ENCODE assay signal across 14 mouse cellular contexts in the genomic region with DNA sequence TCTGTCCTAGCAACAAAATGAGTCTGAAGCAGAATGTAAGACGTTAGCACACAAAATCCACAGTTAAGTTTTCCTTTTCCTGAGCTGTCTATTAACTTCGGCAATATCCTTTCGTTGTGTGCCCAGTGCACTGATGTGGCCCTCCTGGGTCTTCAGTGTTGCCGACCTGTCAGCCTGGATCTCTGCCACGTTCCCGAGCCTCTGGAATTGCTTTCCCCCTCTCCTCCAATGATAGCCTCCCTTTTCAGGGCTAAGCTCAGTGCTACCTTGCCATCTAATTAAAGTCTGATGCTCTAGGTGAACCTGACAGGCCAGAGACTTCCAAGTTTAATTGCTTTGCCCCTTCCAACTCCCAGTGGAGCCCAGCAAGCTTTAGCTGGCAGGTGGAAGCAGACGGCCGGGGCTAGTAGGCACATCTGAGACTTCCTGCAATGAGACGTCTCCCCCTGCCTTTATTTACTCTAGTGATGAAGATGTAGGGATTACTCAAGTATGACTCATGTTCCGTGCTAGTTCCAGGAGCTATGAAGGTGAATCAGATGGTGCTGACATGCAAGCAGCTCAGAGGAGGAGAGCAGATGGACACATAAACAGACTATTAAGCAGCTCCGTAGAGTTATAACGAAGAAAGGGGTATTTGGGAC.
DNase-seq lines count a peak whose midpoint lies in the region; ATAC-seq and TF ChIP-seq lines count a peak whose summit lies in the region.
"Had no signal": no experiment of that assay in that cellular context is flagged by ENCODE, and none has a peak within 500 bp of the region (broad histone marks: within the 10 kb centered on the region; RNA-seq: fewer than 3 reads in every experiment).

No protein-coding gene starts in this region.

- no peaks in the 10 kb centered on the region for H3K27me3 ChIP-seq in hindbrain, embryonic 16.5 days (replicated peaks; ENCODE audit: control insufficient read depth, insufficient read depth, low read length)
- H3K27me3 ChIP-seq in hindbrain, embryonic 10.5 days (ENCODE audit: insufficient read depth, poor library complexity, severe bottlenecking), result no peaks in the 10 kb centered on the region
- H3K27me3 ChIP-seq: forebrain, embryonic 13.5 days; liver, embryonic 15.5 days had no signal

- no peak overlapping the region for H3K27ac ChIP-seq in hindbrain, embryonic 16.5 days (ENCODE audit: low read depth, low read length)
- H3K27ac ChIP-seq in hindbrain, embryonic 10.5 days, result no peak overlapping the region
- peak overlapping the region; percentile 62; the same call in 1 of the 2 replicates for H3K27ac ChIP-seq in cortical plate, adult 2 months (ENCODE audit: insufficient read depth, low read length)
- H3K27ac ChIP-seq: forebrain, embryonic 13.5 days; kidney, postnatal 0 days; liver, embryonic 15.5 days had no signal

- no peak for TF ChIP-seq POLR2A in cortical plate, adult 2 months (IDR thresholded peaks at IDR 0.05; ENCODE audit: extremely low read depth, insufficient read depth, low read length)

- TF ChIP-seq CTCF in cortical plate, adult 2 months (IDR thresholded peaks at IDR 0.05; ENCODE audit: extremely low read depth, insufficient read depth, low read length), result no peak

- H3K4me1 ChIP-seq in hindbrain, embryonic 16.5 days (ENCODE audit: control insufficient read depth, insufficient read depth, low read depth, low read length), result peaks cover 8% of the 10 kb centered on the region
- peaks cover 17% of the 10 kb centered on the region for H3K4me1 ChIP-seq in hindbrain, embryonic 10.5 days (replicated peaks)
- H3K4me1 ChIP-seq in cortical plate, adult 2 months (ENCODE audit: control insufficient read depth, insufficient read depth, low read length), result peaks cover 3% of the 10 kb centered on the region; the same call in 1 of the 2 replicates

- no peak overlapping the region for H3K4me2 ChIP-seq in hindbrain, embryonic 16.5 days (ENCODE audit: low read length)
- H3K4me2 ChIP-seq: forebrain, embryonic 13.5 days; liver, embryonic 15.5 days had no signal

- ATAC-seq in cerebellum, adult (ENCODE audit: insufficient number of reproducible peaks, low FRiP score, low TSS enrichment), result 0 out of 2 replicates have a peak, but pooled peaks have one; percentile 11
- ATAC-seq in hindbrain, embryonic 16.5 days, result peak; percentile 18; the same call in 1 of the 2 replicates
- no peak for ATAC-seq in CD4-positive, CD25-positive, alpha-beta regulatory T cell, adult 4 months
- ATAC-seq: forebrain, embryonic 13.5 days had no signal

- H3K9ac ChIP-seq in hindbrain, embryonic 16.5 days (ENCODE audit: low read depth, low read length), result no peak overlapping the region
- H3K9ac ChIP-seq: forebrain, embryonic 13.5 days; liver, embryonic 15.5 days had no signal

- no peak for DNase-seq in cerebellum, adult 11-12 months
- DNase-seq in hindbrain, embryonic 10.5 days (ENCODE audit: low spot score), result no peak
- DNase-seq in 416B (ENCODE audit: low read depth), result peak; percentile 57
- no peak for DNase-seq in ovary, postnatal 36 days (ENCODE audit: low spot score)
- DNase-seq: adrenal gland, postnatal 25 days; right cerebral cortex, postnatal 25 days; thymus, adult 18-20 months had no signal

- no peaks in the 10 kb centered on the region for H3K36me3 ChIP-seq in hindbrain, embryonic 16.5 days (ENCODE audit: control insufficient read depth, insufficient read depth, low read length)
- no peaks in the 10 kb centered on the region for H3K36me3 ChIP-seq in hindbrain, embryonic 10.5 days
- H3K36me3 ChIP-seq: liver, embryonic 15.5 days had no signal

- 41% methylated on average over 12 of the region's 12 CpGs for WGBS in hindbrain, embryonic 16.5 days
- 78% methylated on average over 12 of the region's 12 CpGs for WGBS in hindbrain, embryonic 10.5 days

- H3K9me3 ChIP-seq in hindbrain, embryonic 16.5 days (ENCODE audit: control insufficient read depth, low read length), result no peaks in the 10 kb centered on the region
- no peaks in the 10 kb centered on the region for H3K9me3 ChIP-seq in hindbrain, embryonic 10.5 days
- H3K9me3 ChIP-seq: forebrain, embryonic 13.5 days; liver, embryonic 15.5 days had no signal

- no peak overlapping the region for H3K4me3 ChIP-seq in hindbrain, embryonic 16.5 days (ENCODE audit: low read length)
- H3K4me3 ChIP-seq in hindbrain, embryonic 10.5 days, result no peak overlapping the region
- no peak overlapping the region for H3K4me3 ChIP-seq in cortical plate, adult 2 months (ENCODE audit: insufficient read depth, low read length)
- H3K4me3 ChIP-seq: forebrain, embryonic 13.5 days; liver, embryonic 15.5 days had no signal
